Mouse (Mus musculus) frontal cortex, postnatal 14 days (tissue): ENCODE measurements around the gene Skint7.
"Not testable (repeated sequence)": the region's sequence is repeated elsewhere in the genome, so short reads cannot be mapped to it uniquely, and the experiment has no call there.

Source experiments
- DNase-seq, 2 experiments: peaks; one replicate each; pipeline ENCODE4 v3.0.0; 2022; ENCODE audit warnings: low spot score in 2 of 2

The Skint7 gene

DNA sequence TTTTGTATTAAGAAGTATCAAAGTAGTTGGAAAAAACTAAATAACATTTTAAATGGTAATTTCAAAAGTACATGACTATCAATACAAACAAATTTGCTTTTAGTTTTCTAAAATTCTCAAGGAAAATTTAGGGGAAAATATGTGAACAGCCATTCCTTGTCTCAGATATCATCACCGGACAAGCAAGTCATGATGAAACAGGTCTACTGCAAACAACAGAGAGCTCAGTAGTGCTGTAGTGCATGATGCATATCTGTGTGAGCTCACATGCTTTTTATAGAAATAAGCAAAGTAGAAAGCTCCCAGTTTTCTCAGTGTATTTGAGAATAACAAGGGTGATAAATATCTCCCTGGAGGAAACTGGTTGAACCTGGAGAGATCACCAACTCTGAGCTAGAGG, at the start of gene Skint7:
Gene Skint7 (plus strand): TSS at position 301 of the 400 bp plus-strand sequence.
- no peak for DNase-seq

- no peak for DNase-seq
These were observed 11.4 kb upstream of the Skint7 start for GRCm38 (mm10) chr4:111961309-111961708.

- DNase-seq: not testable (repeated sequence)
These were observed 9.5 kb upstream of the Skint7 start for GRCm38 (mm10) chr4:111963241-111963640.

DNA sequence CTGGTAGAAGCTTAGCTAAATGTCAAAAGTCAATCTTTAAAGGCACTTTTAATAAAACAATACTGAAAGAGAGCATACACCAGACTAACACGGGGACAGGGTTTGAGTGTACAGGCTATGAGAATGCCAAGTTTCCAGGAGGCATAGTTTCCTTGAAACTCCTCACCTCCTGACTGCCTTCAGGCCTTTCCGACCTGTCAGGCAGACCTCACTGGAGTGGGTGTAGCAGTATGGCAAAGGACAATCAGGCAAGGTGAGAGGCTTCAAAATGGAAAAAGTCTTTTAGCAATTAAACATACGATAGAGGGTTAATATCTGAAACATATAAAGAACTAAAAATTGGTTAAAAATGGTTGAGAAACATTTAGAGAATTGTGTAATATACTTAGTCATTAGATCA, 9.1 kb upstream of the Skint7 start:
- DNase-seq: no peak

GRCm38 (mm10) chr4:112005969-112006368, 33.2 kb downstream of the Skint7 start, which contains the start of gene Skint1:
TSS of gene Skint1 (plus strand) at chr4:112006269.
- no peak for DNase-seq
